Mouse (Mus musculus): ENCODE data around the gene Psme1.

Gene Psme1

GRCm38 (mm10) chr14:55570588-55570987, 7.3 kb upstream of the Psme1 start:
- DNase-seq (ENCODE audit: extremely low read depth, low read depth, low spot score) = no peak

- no peak for DNase-seq (ENCODE audit: extremely low read depth, low read depth, low spot score)
Observed at GRCm38 (mm10) chr14:55571760-55572159, 6.2 kb upstream of the Psme1 start.

GRCm38 (mm10) chr14:55575302-55575701, 2.6 kb upstream of the Psme1 start, which contains the start of gene Fitm1:
Gene Fitm1, plus strand, starts transcription at chr14:55575617.
- DNase-seq (ENCODE audit: extremely low read depth, low read depth, low spot score) = no peak

- DNase-seq (ENCODE audit: extremely low read depth, low read depth, low spot score) = no peak
Observed at GRCm38 (mm10) chr14:55575711-55576110, 2.2 kb upstream of the Psme1 start.

- DNase-seq (ENCODE audit: extremely low read depth, low read depth, low spot score) = no peak
Observed at GRCm38 (mm10) chr14:55576376-55576775, 1.5 kb upstream of the Psme1 start.

GRCm38 (mm10) chr14:55578668-55579269, 846 bp downstream of the Psme1 start:
- no peak for DNase-seq (ENCODE audit: extremely low read depth, low read depth, low spot score)

GRCm38 (mm10) chr14:55579511-55580496, 1.9 kb downstream of the Psme1 start:
- DNase-seq (ENCODE audit: extremely low read depth, low read depth, low spot score) = no peak

- no peak for DNase-seq (ENCODE audit: extremely low read depth, low read depth, low spot score)
Observed at GRCm38 (mm10) chr14:55580731-55581130, 2.8 kb downstream of the Psme1 start.

- DNase-seq (ENCODE audit: extremely low read depth, low read depth, low spot score) = no peak
Observed at GRCm38 (mm10) chr14:55581981-55582681, 4.2 kb downstream of the Psme1 start.

- no peak for DNase-seq (ENCODE audit: extremely low read depth, low read depth, low spot score)
Observed at GRCm38 (mm10) chr14:55584303-55584701, 6.4 kb downstream of the Psme1 start.

GRCm38 (mm10) chr14:55584702-55585565, 7.0 kb downstream of the Psme1 start, which contains the start of gene Emc9:
Gene Emc9, minus strand, starts transcription at chr14:55585302.
- DNase-seq (ENCODE audit: extremely low read depth, low read depth, low spot score) = peak; percentile 64

- peak; percentile 64 for DNase-seq (ENCODE audit: extremely low read depth, low read depth, low spot score)
Observed at GRCm38 (mm10) chr14:55585566-55585960, 7.6 kb downstream of the Psme1 start.

GRCm38 (mm10) chr14:55586149-55586548, 8.2 kb downstream of the Psme1 start:
- no peak for DNase-seq (ENCODE audit: extremely low read depth, low read depth, low spot score)

- DNase-seq (ENCODE audit: extremely low read depth, low read depth, low spot score) = no peak
Observed at GRCm38 (mm10) chr14:55589271-55589670, 11.3 kb downstream of the Psme1 start.

- peak; percentile 66 for DNase-seq (ENCODE audit: extremely low read depth, low read depth, low spot score)
Observed at GRCm38 (mm10) chr14:55589771-55590448, 12.0 kb downstream of the Psme1 start.

- peak; percentile 76 for DNase-seq (ENCODE audit: extremely low read depth, low read depth, low spot score)
Observed at GRCm38 (mm10) chr14:55590748-55591330, 12.9 kb downstream of the Psme1 start, which contains the start of gene Psme2. Gene Psme2, minus strand, starts transcription at chr14:55591113.

- DNase-seq (ENCODE audit: extremely low read depth, low read depth, low spot score) = peak; percentile 67
Observed at GRCm38 (mm10) chr14:55591331-55591891, 13.5 kb downstream of the Psme1 start, which contains the start of gene Rnf31. Gene Rnf31, plus strand, starts transcription at chr14:55591708.

GRCm38 (mm10) chr14:55592226-55592625, 14.3 kb downstream of the Psme1 start:
- no peak for DNase-seq (ENCODE audit: extremely low read depth, low read depth, low spot score)

Measured in fat pad, adult 2 months (tissue).